Mouse (Mus musculus) megakaryocyte-erythroid progenitor cell, adult 5 weeks (primary cell): ENCODE measurements around the gene Tlk1. TPM values are rescaled to one million over a fixed set of nuclear protein-coding genes. Genes with fewer than 3 reads are reported as not detected.

Experiments
- polyA plus RNA-seq: library from polyadenylated mRNA; stranded (reverse); fragments of >175 nt; gene quantifications from 2 replicates; pipeline ENCODE4 v1.2.3, GENCODE M21; 2012

Gene Tlk1
- polyA plus RNA-seq, result 17.0 and 17.1 TPM in 2 replicates

GRCm38 (mm10) chr2:70825371-70826051 lies at the start of gene Tlk1:
Gene Tlk1, minus strand, starts transcription at chr2:70825728.

Other genes with a start within 250 kb of the Tlk1 start
- 103 and 122 TPM in 2 replicates for gene Gorasp2, start 164.2 kb downstream of the Tlk1 start, polyA plus RNA-seq
- 0.26 and 0.68 TPM in 2 replicates for gene Gm26558, start 163.6 kb downstream of the Tlk1 start, polyA plus RNA-seq
- gene Dcaf17, start 229.6 kb upstream of the Tlk1 start, polyA plus RNA-seq, result 2.3 and 4.0 TPM in 2 replicates
- gene Mettl8, start 229.9 kb upstream of the Tlk1 start, polyA plus RNA-seq, result 29.3 and 30.4 TPM in 2 replicates